ENCODE assay signal across 12 mouse cellular contexts in genomic region chr12:57099066-57099465, GRCm38 (mm10).
"Had no signal": no experiment of that assay in that cellular context is flagged by ENCODE, and none has a peak within 500 bp of the region (broad histone marks: within the 10 kb centered on the region; RNA-seq: fewer than 3 reads in every experiment).

No protein-coding gene starts in this region.

- H3K4me3 ChIP-seq: layer of hippocampus, adult 2 months; left cerebral cortex, adult 2 months; limb, embryonic 10.5 days; lung, embryonic 15.5 days; midbrain, embryonic 13.5 days had no signal

- H3K36me3 ChIP-seq: limb, embryonic 10.5 days; lung, embryonic 15.5 days; midbrain, embryonic 13.5 days had no signal

- ATAC-seq: midbrain, embryonic 13.5 days had no signal

- DNase-seq: kidney, adult 11 months; kidney, adult 9 months; kidney, postnatal 4 days; right cerebral cortex, postnatal 25 days; thymus, adult 18-20 months; thymus, postnatal 14 days had no signal

- H3K27ac ChIP-seq: kidney, postnatal 0 days; layer of hippocampus, adult 2 months; left cerebral cortex, adult 2 months; limb, embryonic 10.5 days; lung, embryonic 15.5 days; midbrain, embryonic 13.5 days had no signal

- H3K9me3 ChIP-seq: limb, embryonic 10.5 days; lung, embryonic 15.5 days; midbrain, embryonic 13.5 days had no signal

- H3K4me2 ChIP-seq: lung, embryonic 15.5 days; midbrain, embryonic 13.5 days had no signal

- H3K9ac ChIP-seq: lung, embryonic 15.5 days; midbrain, embryonic 13.5 days had no signal

- H3K27me3 ChIP-seq: lung, embryonic 15.5 days; midbrain, embryonic 13.5 days had no signal

- H3K4me1 ChIP-seq: lung, embryonic 15.5 days; midbrain, embryonic 13.5 days had no signal
